In genomic region chr15:79029519-79030241, GRCm38 (mm10) we compare ENCODE assay signal across 8 mouse cellular contexts. TPM values are rescaled to one million over a fixed set of nuclear protein-coding genes. Genes with fewer than 3 reads are reported as not detected.
DNase-seq lines count a peak whose midpoint lies in the region; ATAC-seq and TF ChIP-seq lines count a peak whose summit lies in the region.

No protein-coding gene starts in this region.

- no peak for TF ChIP-seq POLR2A in heart, adult 2 months (IDR thresholded peaks at IDR 0.05; ENCODE audit: insufficient read depth, low read depth, low read length)
- TF ChIP-seq POLR2A in CH12.LX (IDR thresholded peaks at IDR 0.05; ENCODE audit: low read depth, low read length): peak; percentile 39

- TF ChIP-seq EP300 in heart, adult 2 months (IDR thresholded peaks at IDR 0.05; ENCODE audit: insufficient read depth, low read depth, low read length): no peak
- no peak for TF ChIP-seq EP300 in CH12.LX (IDR thresholded peaks at IDR 0.05; ENCODE audit: low read length)
- TF ChIP-seq EP300 in stomach, postnatal 0 days (optimal IDR thresholded peaks at IDR 0.05): no peak

- TF ChIP-seq RAD21 in CH12.LX (IDR thresholded peaks at IDR 0.05; ENCODE audit: low read depth, low read length): no peak

- intact Hi-C loops in heart, adult 2 months (cut with DNase I): loop anchor here (2.0 to 5.0 kb wide), 2 partner anchors 33 to 117 kb away; partner anchors contain the start of genes Ankrd54 and Pdxp
- intact Hi-C loops in heart, postnatal 14 days (cut with DNase I): no loop called here

- peak overlapping the region; percentile 97 for H3K4me2 ChIP-seq in CH12.LX (ENCODE audit: insufficient read depth, low read depth, poor library complexity, severe bottlenecking)
- H3K4me2 ChIP-seq in forebrain, embryonic 14.5 days (ENCODE audit: low read length): peak overlapping the region; percentile 95
- H3K4me2 ChIP-seq in liver, embryonic 11.5 days: peak overlapping the region; percentile 99
- peak overlapping the region; percentile 96 for H3K4me2 ChIP-seq in stomach, postnatal 0 days (replicated peaks; ENCODE audit: low read depth)

- no peak for ATAC-seq in forebrain, embryonic 14.5 days
- no peak for ATAC-seq in liver, embryonic 11.5 days (replicated peaks; ENCODE audit: low FRiP score)
- ATAC-seq in stomach, postnatal 0 days (ENCODE audit: low FRiP score, low TSS enrichment): no peak
- no peak for ATAC-seq in megakaryocyte progenitor cell, adult 5-6 weeks (replicated peaks; ENCODE audit: poor library complexity)

- in situ Hi-C loops in CH12.LX (cut with MboI; ENCODE audit: low pct_ligation_motif_present, low pct_unique_long_range_greater_than_20kb, low sequenced_read_pairs): no loop called here

- TF ChIP-seq CTCF in heart, adult 2 months (IDR thresholded peaks at IDR 0.05): no peak
- TF ChIP-seq CTCF in CH12.LX (conservative IDR thresholded peaks at IDR 0.05 in 1 of 2, IDR thresholded peaks at IDR 0.05 in 1 of 2; ENCODE audit: low read depth in 2 of 2, low read length in 2 of 2): no peak
- TF ChIP-seq CTCF in stomach, postnatal 0 days (IDR thresholded peaks at IDR 0.05; ENCODE audit: low read depth): no peak

- dilution Hi-C loops in CH12.LX (cut with MboI; ENCODE audit: extremely low pct_ligation_motif_present, extremely low pct_unique_long_range_greater_than_20kb, low sequenced_read_pairs): no loop called here

- peaks cover 9% of the 10 kb centered on the region for H3K9me3 ChIP-seq in CH12.LX (replicated peaks; ENCODE audit: low read length)
- H3K9me3 ChIP-seq in forebrain, embryonic 14.5 days (replicated peaks; ENCODE audit: control insufficient read depth, low read length): no peaks in the 10 kb centered on the region
- H3K9me3 ChIP-seq in liver, embryonic 11.5 days (ENCODE audit: control insufficient read depth, low read length): no peaks in the 10 kb centered on the region
- H3K9me3 ChIP-seq in stomach, postnatal 0 days (ENCODE audit: control insufficient read depth, low read length): no peaks in the 10 kb centered on the region

- H3K27ac ChIP-seq in heart, adult 2 months: peak overlapping the region; percentile 99
- H3K27ac ChIP-seq in CH12.LX (ENCODE audit: insufficient read depth, low read depth): no peak overlapping the region
- peak overlapping the region; percentile 2; the same call in 1 of the 2 replicates for H3K27ac ChIP-seq in forebrain, embryonic 14.5 days (ENCODE audit: low read depth, low read length)
- H3K27ac ChIP-seq in liver, embryonic 11.5 days (ENCODE audit: low read depth, low read length): 0 out of 2 replicates have a peak overlapping the region, but pooled peaks have one; percentile 32
- peak overlapping the region; percentile 99 for H3K27ac ChIP-seq in stomach, postnatal 0 days (replicated peaks)

- no peak for DNase-seq in heart, adult 2 months
- DNase-seq in heart, postnatal 14 days: no peak
- no peak for DNase-seq in CH12.LX (ENCODE audit: extremely low read depth)
- DNase-seq in forebrain, embryonic 14.5 days (ENCODE audit: low spot score): peak; percentile 47
- DNase-seq in liver, embryonic 11.5 days (ENCODE audit: low spot score): no peak
- DNase-seq in stomach, postnatal 0 days (ENCODE audit: low spot score): no peak
- no peak for DNase-seq in right cerebral cortex, postnatal 4 days

- H3K79me2 ChIP-seq in heart, adult 2 months (replicated peaks; ENCODE audit: control insufficient read depth, insufficient read depth, low read length): no peaks in the 10 kb centered on the region
- no peaks in the 10 kb centered on the region for H3K79me2 ChIP-seq in CH12.LX (replicated peaks; ENCODE audit: control insufficient read depth, extremely low read depth, insufficient read depth, poor library complexity, severe bottlenecking)

- H3K27me3 ChIP-seq in heart, adult 2 months (ENCODE audit: control insufficient read depth, insufficient read depth, low read length): no peaks in the 10 kb centered on the region
- H3K27me3 ChIP-seq in CH12.LX (replicated peaks): peaks cover 87% of the 10 kb centered on the region
- no peaks in the 10 kb centered on the region for H3K27me3 ChIP-seq in forebrain, embryonic 14.5 days (replicated peaks; ENCODE audit: control insufficient read depth, insufficient read depth, low read length)
- peaks cover 55% of the 10 kb centered on the region for H3K27me3 ChIP-seq in liver, embryonic 11.5 days (replicated peaks; ENCODE audit: control insufficient read depth, insufficient read depth, low read length)
- no peaks in the 10 kb centered on the region for H3K27me3 ChIP-seq in stomach, postnatal 0 days (ENCODE audit: control insufficient read depth, insufficient read depth, low read length)

- peak overlapping the region; percentile 57 for H3K9ac ChIP-seq in heart, adult 2 months (ENCODE audit: low read depth, low read length)
- H3K9ac ChIP-seq in CH12.LX (ENCODE audit: insufficient read depth, low read depth): peak overlapping the region; percentile 81
- H3K9ac ChIP-seq in forebrain, embryonic 14.5 days (ENCODE audit: low read length): peak overlapping the region; percentile 100
- H3K9ac ChIP-seq in liver, embryonic 11.5 days (ENCODE audit: low read depth, low read length): peak overlapping the region; percentile 99
- peak overlapping the region; percentile 100 for H3K9ac ChIP-seq in stomach, postnatal 0 days (ENCODE audit: low read length)

- WGBS in heart, adult 2 months: 3% methylated on average over 11 of the region's 11 CpGs
- 4% methylated on average over 11 of the region's 11 CpGs for WGBS in forebrain, embryonic 14.5 days
- 10% methylated on average over 11 of the region's 11 CpGs for WGBS in liver, embryonic 11.5 days
- under 1% methylated on average over 11 of the region's 11 CpGs for WGBS in stomach, postnatal 0 days

- H3K4me1 ChIP-seq in heart, adult 2 months (ENCODE audit: control insufficient read depth, insufficient read depth, low read length): peaks cover 3% of the 10 kb centered on the region
- H3K4me1 ChIP-seq in CH12.LX (ENCODE audit: control insufficient read depth in 1 of 2, insufficient read depth in 2 of 2): peaks cover 0 to 28% of the 10 kb centered on the region in 2 experiments; a peak in 2 of 4 replicates
- peaks cover 20% of the 10 kb centered on the region for H3K4me1 ChIP-seq in forebrain, embryonic 14.5 days (ENCODE audit: control insufficient read depth, insufficient read depth, low read length)
- peaks cover 28% of the 10 kb centered on the region for H3K4me1 ChIP-seq in liver, embryonic 11.5 days (replicated peaks; ENCODE audit: control insufficient read depth, insufficient read depth, low read length)
- peaks cover 8% of the 10 kb centered on the region; the same call in 1 of the 2 replicates for H3K4me1 ChIP-seq in stomach, postnatal 0 days (replicated peaks; ENCODE audit: control insufficient read depth, insufficient read depth)

- H3K36me3 ChIP-seq in heart, adult 2 months (ENCODE audit: control insufficient read depth, insufficient read depth, low read length): no peaks in the 10 kb centered on the region
- no peaks in the 10 kb centered on the region for H3K36me3 ChIP-seq in CH12.LX (replicated peaks in 1 of 2; ENCODE audit: control insufficient read depth in 1 of 2, insufficient read depth in 1 of 2, low read length in 1 of 2)
- H3K36me3 ChIP-seq in forebrain, embryonic 14.5 days (ENCODE audit: control insufficient read depth, insufficient read depth, low read length): no peaks in the 10 kb centered on the region
- H3K36me3 ChIP-seq in liver, embryonic 11.5 days (ENCODE audit: control insufficient read depth, insufficient read depth, low read length): no peaks in the 10 kb centered on the region
- no peaks in the 10 kb centered on the region for H3K36me3 ChIP-seq in stomach, postnatal 0 days (ENCODE audit: control insufficient read depth, insufficient read depth, low read length)

- H3K4me3 ChIP-seq in heart, adult 2 months: peak overlapping the region; percentile 66
- peak overlapping the region in 2 of 3 experiments; percentile 46 to 68 for H3K4me3 ChIP-seq in CH12.LX (replicated peaks in 1 of 3; ENCODE audit: low read depth in 2 of 3, low read length in 2 of 3, poor library complexity in 1 of 3)
- peak overlapping the region; percentile 81 for H3K4me3 ChIP-seq in forebrain, embryonic 14.5 days (ENCODE audit: low read depth, low read length)
- H3K4me3 ChIP-seq in liver, embryonic 11.5 days (ENCODE audit: low read depth, low read length): peak overlapping the region; percentile 78
- peak overlapping the region; percentile 84 for H3K4me3 ChIP-seq in stomach, postnatal 0 days (ENCODE audit: low read depth, low read length)

RNA-seq across cellular contexts. Expression of gene H1f0, which starts 1.4 kb away (rescaled TPM):
- total RNA-seq in heart, adult 2 months (2021): 10 to 100 TPM; 73.3 to 82.4 TPM
- 54.2 and 66.4 TPM in 2 replicates for polyA plus RNA-seq in heart, adult 2 months (2012; rRNA removed)
- total RNA-seq in heart, postnatal 14 days (2021): 100 to 1,000 TPM; 104 to 128 TPM
- total RNA-seq in CH12.LX (2012; rRNA removed) (70.6 and 100 TPM in 2 replicates), CH12.LX (2014; rRNA removed) (15.9 TPM in 2 replicates)
- polyA plus RNA-seq in CH12.LX (2012; ENCODE audit: insufficient read length, low read depth): 11.9 and 12.5 TPM in 2 replicates
- 155 and 238 TPM in 2 replicates for polyA plus RNA-seq in forebrain, embryonic 14.5 days (2014; fragmentation: Nextera tagmentation; extraction: Ambion mirVana)
- 124 and 138 TPM in 2 replicates for polyA plus RNA-seq in liver, embryonic 11.5 days (2014; fragmentation: Nextera tagmentation; extraction: Ambion mirVana)
- 285 and 309 TPM in 2 replicates for polyA plus RNA-seq in stomach, postnatal 0 days (2015; fragmentation: Nextera tagmentation; extraction: Ambion mirVana)
- 11.1 and 14.5 TPM in 2 replicates for total RNA-seq in megakaryocyte progenitor cell, adult 5-6 weeks (2015)
- 24.3 and 29.0 TPM in 2 replicates for total RNA-seq in megakaryocyte progenitor cell, adult 5-6 weeks (2017)

RNA-seq across cellular contexts. Expression of gene Galr3, which starts 12.0 kb away (rescaled TPM):
- total RNA-seq in heart, adult 2 months (2021): not detected
- polyA plus RNA-seq in heart, adult 2 months (2012; rRNA removed): not detected in 2 replicates
- not detected for total RNA-seq in heart, postnatal 14 days (2021)
- total RNA-seq in CH12.LX (2012; rRNA removed) (1.6 TPM in 2 replicates), CH12.LX (2014; rRNA removed) (0.70 and 0.90 TPM in 2 replicates)
- polyA plus RNA-seq in CH12.LX (2012; ENCODE audit: insufficient read length, low read depth): 0.75 and 1.2 TPM in 2 replicates
- polyA plus RNA-seq in forebrain, embryonic 14.5 days (2014; fragmentation: Nextera tagmentation; extraction: Ambion mirVana): not detected in 2 replicates
- polyA plus RNA-seq in liver, embryonic 11.5 days (2014; fragmentation: Nextera tagmentation; extraction: Ambion mirVana): 0.22 and 0.34 TPM in 2 replicates
- 0.31 and 0.34 TPM in 2 replicates for polyA plus RNA-seq in stomach, postnatal 0 days (2015; fragmentation: Nextera tagmentation; extraction: Ambion mirVana)
- total RNA-seq in megakaryocyte progenitor cell, adult 5-6 weeks (2015): 0.15 and 0.69 TPM in 2 replicates
- total RNA-seq in megakaryocyte progenitor cell, adult 5-6 weeks (2017): 0.29 and 0.91 TPM in 2 replicates

RNA-seq across cellular contexts. Expression of gene Ankrd54, which starts 33.0 kb away (rescaled TPM):
- total RNA-seq in heart, adult 2 months (2021): 1 to 10 TPM; 5.5 to 8.5 TPM
- 12.2 and 14.2 TPM in 2 replicates for polyA plus RNA-seq in heart, adult 2 months (2012; rRNA removed)
- total RNA-seq in heart, postnatal 14 days (2021): 1 to 10 TPM; 8.7 to 9.4 TPM
- 37.1 and 38.6 TPM in 2 replicates for total RNA-seq in CH12.LX (2012; rRNA removed)
- total RNA-seq in CH12.LX (2014; rRNA removed): 23.1 and 26.4 TPM in 2 replicates
- polyA plus RNA-seq in CH12.LX (2012; ENCODE audit: insufficient read length, low read depth): 21.8 and 22.8 TPM in 2 replicates
- 51.3 and 53.3 TPM in 2 replicates for polyA plus RNA-seq in forebrain, embryonic 14.5 days (2014; fragmentation: Nextera tagmentation; extraction: Ambion mirVana)
- 57.2 and 61.5 TPM in 2 replicates for polyA plus RNA-seq in liver, embryonic 11.5 days (2014; fragmentation: Nextera tagmentation; extraction: Ambion mirVana)
- 27.1 and 28.0 TPM in 2 replicates for polyA plus RNA-seq in stomach, postnatal 0 days (2015; fragmentation: Nextera tagmentation; extraction: Ambion mirVana)
- 16.0 and 17.3 TPM in 2 replicates for total RNA-seq in megakaryocyte progenitor cell, adult 5-6 weeks (2015)
- total RNA-seq in megakaryocyte progenitor cell, adult 5-6 weeks (2017): 11.2 and 18.8 TPM in 2 replicates

RNA-seq across cellular contexts. Expression of gene Eif3l, which starts 45.3 kb away (rescaled TPM):
- 10 to 100 TPM; 63.9 to 69.2 TPM for total RNA-seq in heart, adult 2 months (2021)
- polyA plus RNA-seq in heart, adult 2 months (2012; rRNA removed): 90.3 and 116 TPM in 2 replicates
- total RNA-seq in heart, postnatal 14 days (2021): 10 to 100 TPM; 73.8 to 81.1 TPM
- total RNA-seq in CH12.LX (2012; rRNA removed): 323 and 347 TPM in 2 replicates
- 379 and 392 TPM in 2 replicates for total RNA-seq in CH12.LX (2014; rRNA removed)
- polyA plus RNA-seq in CH12.LX (2012; ENCODE audit: insufficient read length, low read depth): 303 and 306 TPM in 2 replicates
- polyA plus RNA-seq in forebrain, embryonic 14.5 days (2014; fragmentation: Nextera tagmentation; extraction: Ambion mirVana): 191 and 209 TPM in 2 replicates
- polyA plus RNA-seq in liver, embryonic 11.5 days (2014; fragmentation: Nextera tagmentation; extraction: Ambion mirVana): 257 and 291 TPM in 2 replicates
- 132 and 135 TPM in 2 replicates for polyA plus RNA-seq in stomach, postnatal 0 days (2015; fragmentation: Nextera tagmentation; extraction: Ambion mirVana)
- 192 and 203 TPM in 2 replicates for total RNA-seq in megakaryocyte progenitor cell, adult 5-6 weeks (2015)
- 259 and 271 TPM in 2 replicates for total RNA-seq in megakaryocyte progenitor cell, adult 5-6 weeks (2017)
